Mouse (Mus musculus) heart, postnatal 0 days (tissue): ENCODE measurements around the gene Gnl2. TPM values are rescaled to one million over a fixed set of nuclear protein-coding genes. Genes with fewer than 3 reads are reported as not detected.

ENCODE experiments used
- ATAC-seq: fragments of 200-750 bp; cut with Nextera tagmentation; 2 replicates; pipeline ENCODE4 v1.8.0; 2017; ENCODE audit warnings: low read depth, moderate number of reproducible peaks, moderate library complexity; ENCODE audit not compliant: insufficient read depth
- DNase-seq: peaks from one replicate; pipeline ENCODE4 v3.0.0-alpha.2; 2016; ENCODE audit warnings: low spot score
- H3K27ac ChIP-seq: fragments of 300-500 bp; sonication (generic); 2 replicates; pipeline ENCODE4 v1.5.1; 2014; ENCODE audit warnings: low read depth, mild to moderate bottlenecking
- H3K27me3 ChIP-seq: fragments of 300-500 bp; sonication (generic); 2 replicates; pipeline ENCODE4 v1.6.1; 2014; ENCODE audit warnings: low read length, mixed read lengths; ENCODE audit not compliant: control insufficient read depth, insufficient read depth
- H3K36me3 ChIP-seq: fragments of 300-500 bp; sonication (generic); replicated peaks from 2 replicates; pipeline ENCODE4 v1.6.1; 2014; ENCODE audit warnings: low read length, mixed read lengths; ENCODE audit not compliant: control insufficient read depth, insufficient read depth
- H3K4me1 ChIP-seq: fragments of 300-500 bp; sonication (generic); 2 replicates; pipeline ENCODE4 v1.6.1; 2014; ENCODE audit warnings: antibody characterized with exemption; ENCODE audit not compliant: control insufficient read depth, insufficient read depth
- H3K4me2 ChIP-seq: fragments of 300-500 bp; sonication (generic); 2 replicates; pipeline ENCODE4 v1.6.1; 2014; ENCODE audit warnings: low read depth, mild to moderate bottlenecking, low read length, moderate library complexity
- H3K4me3 ChIP-seq: fragments of 300-500 bp; sonication (generic); 2 replicates; pipeline ENCODE4 v1.5.1; 2014; ENCODE audit warnings: low read depth, low read length
- H3K9ac ChIP-seq: fragments of 300-500 bp; sonication (generic); replicated peaks from 2 replicates; pipeline ENCODE4 v1.6.1; 2014; ENCODE audit warnings: low read depth, low read length, mixed read lengths
- H3K9me3 ChIP-seq: fragments of 300-500 bp; sonication (generic); replicated peaks from 2 replicates; pipeline ENCODE4 v1.6.1; 2016; ENCODE audit warnings: low read length; ENCODE audit not compliant: control insufficient read depth
- CTCF ChIP-seq: IDR thresholded peaks from 2 replicates; pipeline ENCODE4 v1.5.1; 2016; ENCODE audit warnings: antibody characterized with exemption, control low read depth, low read depth
- EP300 ChIP-seq: IDR thresholded peaks from 2 replicates; pipeline ENCODE4 v1.6.1; 2016; ENCODE audit warnings: antibody characterized with exemption, low read depth
- WGBS: fragments of 180-500 bp; shearing (Covaris S2); extraction: QIAGEN DNeasy Blood & Tissue Kit; methylation state at CpG from one replicate; pipeline ENCODE4 v1.1.7; 2014; 5-methylcytosine and 5-hydroxymethylcytosine counted together
- polyA plus RNA-seq: library from polyadenylated mRNA; unstranded; fragments of >200 nt; fragmentation: Nextera tagmentation; extraction: Ambion mirVana; gene quantifications from 2 replicates; pipeline ENCODE4 v1.2.1, GENCODE M21; 2015
- total RNA-seq: library from RNA; depleted of rRNA; stranded (reverse); fragments of >200 nt; gene quantifications from 2 replicates; pipeline ENCODE4 v1.2.3, GENCODE M21; 2014; ENCODE audit warnings: low replicate concordance

Gnl2 gene
- total and polyA plus RNA-seq, 2 experiments from 2014 or later = 21.1 to 47.4 TPM

DNA sequence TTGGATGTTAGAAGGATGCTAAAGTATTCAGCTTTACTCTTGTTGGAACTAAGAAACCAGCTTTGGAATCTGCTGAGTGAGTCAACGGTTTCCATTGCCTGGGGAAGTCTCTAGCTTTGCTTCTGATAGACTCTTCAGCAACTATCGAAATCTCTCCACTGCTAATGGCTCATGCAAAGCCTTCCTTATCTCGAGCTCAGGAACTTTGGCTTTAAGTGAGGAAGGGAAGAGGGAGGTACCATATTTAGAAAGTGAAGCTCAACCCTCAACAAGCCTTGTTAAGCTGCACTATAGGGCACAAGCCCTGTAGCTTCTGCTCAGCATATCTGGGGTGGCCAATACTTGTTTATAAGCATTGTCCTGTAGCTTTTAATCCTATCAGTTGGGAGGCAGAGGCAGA lies 40.9 kb downstream of the Gnl2 start:
- no peak for ATAC-seq
- peaks cover 15% of the 10 kb centered on the region; the same call in 1 of the 2 replicates for H3K4me1 ChIP-seq
- no peaks in the 10 kb centered on the region for H3K9me3 ChIP-seq
- H3K27ac ChIP-seq = no peak overlapping the region
- peaks cover 31% of the 10 kb centered on the region for H3K36me3 ChIP-seq
- H3K9ac ChIP-seq = no peak overlapping the region
- WGBS = 4% methylated on average over 3 of the region's 3 CpGs
- TF ChIP-seq EP300 = no peak
- no peak for TF ChIP-seq CTCF
- DNase-seq = peak; percentile 25
- no peak overlapping the region for H3K4me3 ChIP-seq
- no peaks in the 10 kb centered on the region for H3K27me3 ChIP-seq
- H3K4me2 ChIP-seq = no peak overlapping the region

GRCm38 (mm10) chr4:125058033-125058432 lies 41.6 kb downstream of the Gnl2 start:
- Histone ChIP-seq H3K4me2 (no peak overlapping the region), H3K27ac (no peak overlapping the region), H3K27me3 (no peaks in the 10 kb centered on the region), H3K4me1 (peaks cover 15% of the 10 kb centered on the region; the same call in 1 of the 2 replicates), H3K4me3 (no peak overlapping the region), H3K9ac (no peak overlapping the region), H3K36me3 (peaks cover 25% of the 10 kb centered on the region), H3K9me3 (no peaks in the 10 kb centered on the region)
- no peak for ATAC-seq
- no peak for DNase-seq
- 27% methylated on average over 5 of the region's 5 CpGs for WGBS
- TF ChIP-seq CTCF (no peak), EP300 (no peak)

DNA sequence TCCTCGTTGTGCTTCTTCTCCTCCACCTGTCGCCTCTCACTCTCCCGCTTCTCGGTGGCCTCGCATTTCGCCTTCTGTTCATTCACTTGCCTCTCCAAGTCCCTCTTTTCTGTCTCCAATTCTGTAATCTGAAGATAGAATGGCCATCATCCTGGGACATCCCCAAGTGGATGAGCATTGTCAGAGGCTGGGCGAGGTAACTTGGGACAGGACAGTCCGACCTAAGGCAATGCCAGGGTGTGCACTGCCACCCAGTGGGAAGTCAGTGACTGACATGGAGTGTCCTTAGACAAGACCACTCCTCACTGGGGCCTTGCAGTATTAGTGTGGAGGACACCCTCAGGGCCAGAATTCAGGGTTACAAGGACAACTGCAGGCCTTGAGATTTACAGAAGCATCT lies 42.6 kb downstream of the Gnl2 start:
- Histone ChIP-seq H3K27me3 (no peaks in the 10 kb centered on the region), H3K27ac (no peak overlapping the region), H3K4me2 (peak overlapping the region; percentile 30; the same call in 1 of the 2 replicates), H3K9ac (no peak overlapping the region), H3K9me3 (no peaks in the 10 kb centered on the region), H3K4me1 (peaks cover 15% of the 10 kb centered on the region; the same call in 1 of the 2 replicates), H3K4me3 (no peak overlapping the region), H3K36me3 (peaks cover 15% of the 10 kb centered on the region)
- DNase-seq = peak; percentile 51
- TF ChIP-seq EP300 (no peak), CTCF (peak; percentile 83)
- WGBS = 2% methylated on average over 8 of the region's 8 CpGs
- peak; percentile 75 for ATAC-seq

DNA sequence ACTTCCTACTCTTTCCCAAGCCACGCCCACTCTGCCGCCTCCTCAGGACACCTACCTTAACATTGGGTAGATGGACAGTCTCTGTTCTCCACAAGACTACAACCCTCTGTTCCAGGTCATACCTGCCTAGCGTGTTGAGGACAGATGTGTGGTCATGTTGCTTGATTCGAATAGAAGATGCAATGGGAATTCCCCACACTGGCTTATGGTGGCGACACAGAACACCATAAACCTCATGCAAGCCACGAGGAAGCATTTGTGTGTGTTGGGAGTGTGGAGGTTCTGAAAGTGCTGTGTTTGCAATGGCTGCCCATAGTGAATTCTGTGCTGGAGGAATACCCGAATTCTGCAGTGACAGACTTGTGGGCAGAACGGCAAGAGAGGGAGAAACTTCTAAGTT lies 47.4 kb downstream of the Gnl2 start:
- H3K4me1 ChIP-seq = peaks cover 10% of the 10 kb centered on the region
- H3K36me3 ChIP-seq = peaks cover 7% of the 10 kb centered on the region; the same call in 1 of the 2 replicates
- no peak for ATAC-seq
- H3K4me3 ChIP-seq = no peak overlapping the region
- no peak for DNase-seq
- no peak overlapping the region for H3K4me2 ChIP-seq
- 60% methylated on average over 8 of the region's 8 CpGs for WGBS
- TF ChIP-seq CTCF (no peak), EP300 (no peak)
- no peak overlapping the region for H3K27ac ChIP-seq
- no peak overlapping the region for H3K9ac ChIP-seq
- H3K9me3 ChIP-seq = no peaks in the 10 kb centered on the region
- H3K27me3 ChIP-seq = no peaks in the 10 kb centered on the region

GRCm38 (mm10) chr4:125065517-125066307 lies 49.3 kb downstream of the Gnl2 start, which contains the start of gene Dnali1:
Gene Dnali1 (minus strand): TSS chr4:125065703.
- Histone ChIP-seq H3K27ac (peak within 1 kb of the TSS; percentile 70), H3K4me2 (peak within 1 kb of the TSS; percentile 93), H3K4me1 (peaks cover 9% of the 10 kb centered on the region), H3K9me3 (no peaks in the 10 kb centered on the region), H3K4me3 (peak within 1 kb of the TSS; percentile 88), H3K36me3 (peaks cover 24% of the 10 kb centered on the region), H3K9ac (peak within 1 kb of the TSS; percentile 88), H3K27me3 (no peaks in the 10 kb centered on the region)
- ATAC-seq (peak; percentile 21; the same call in 1 of the 2 replicates), DNase-seq (peak; percentile 26)
- WGBS = 2% methylated on average over 26 of the region's 26 CpGs
- TF ChIP-seq CTCF = no peak
- TF ChIP-seq EP300 = no peak
